Mouse (Mus musculus): ENCODE measurements around the gene Musk.

DNA sequence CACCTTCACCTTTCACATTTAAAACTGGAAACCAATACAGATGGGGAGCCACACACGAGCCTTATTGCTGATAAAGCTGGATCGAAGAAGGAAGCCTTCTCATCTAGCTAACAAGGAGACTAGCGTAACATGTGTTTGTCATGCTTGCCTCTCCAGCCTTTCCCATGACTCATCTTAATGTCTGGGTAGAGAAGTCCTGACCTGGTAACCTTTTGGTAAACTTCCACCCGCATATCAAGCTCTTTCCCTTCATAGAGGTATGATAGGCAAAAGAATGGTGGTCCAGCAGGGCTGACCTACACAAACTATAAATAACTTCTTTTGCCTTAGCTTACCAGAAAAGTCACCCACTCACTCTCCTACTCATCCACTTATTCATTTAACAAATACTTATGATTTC is 44.3 kb downstream of the Musk start:
- no peak for TF ChIP-seq GATA1 (IDR thresholded peaks at IDR 0.05; ENCODE audit: borderline replicate concordance, low read length)
- no peak for TF ChIP-seq FLI1 (IDR thresholded peaks at IDR 0.05; ENCODE audit: low read length)

All from megakaryocyte, embryonic 14.5 days (primary cell).